Mouse (Mus musculus): ENCODE measurements around the gene Gm13271.
"Not testable (repeated sequence)": the region's sequence is repeated elsewhere in the genome, so short reads cannot be mapped to it uniquely, and the experiment has no call there.

Gm13271 gene

GRCm38 (mm10) chr4:88759610-88760268, 5.1 kb downstream of the Gm13271 start, which contains the start of gene Gm13283:
Gene Gm13283, plus strand, starts transcription at chr4:88760119.
- not testable (repeated sequence) for DNase-seq (ENCODE audit: extremely low read depth, insufficient read length, low spot score)

GRCm38 (mm10) chr4:88760431-88760830, 5.8 kb downstream of the Gm13271 start:
- not testable (repeated sequence) for DNase-seq (ENCODE audit: extremely low read depth, insufficient read length, low spot score)

- not testable (repeated sequence) for DNase-seq (ENCODE audit: extremely low read depth, insufficient read length, low spot score)
Observed at GRCm38 (mm10) chr4:88761776-88762175, 7.1 kb downstream of the Gm13271 start.

- not testable (repeated sequence) for DNase-seq (ENCODE audit: extremely low read depth, insufficient read length, low spot score)
Observed at GRCm38 (mm10) chr4:88762341-88762740, 7.7 kb downstream of the Gm13271 start.

- DNase-seq (ENCODE audit: extremely low read depth, insufficient read length, low spot score) = peak; percentile 83
Observed at GRCm38 (mm10) chr4:88763384-88764018, 8.8 kb downstream of the Gm13271 start.

- DNase-seq (ENCODE audit: extremely low read depth, insufficient read length, low spot score) = not testable (repeated sequence)
Observed at GRCm38 (mm10) chr4:88773534-88773933, 18.9 kb downstream of the Gm13271 start, which contains the start of gene Gm13290. Gene Gm13290, plus strand, starts transcription at chr4:88773834.

GRCm38 (mm10) chr4:88776622-88777021, 22.0 kb downstream of the Gm13271 start, which contains the start of gene Gm13289:
Gene Gm13289, plus strand, starts transcription at chr4:88776922.
- DNase-seq (ENCODE audit: extremely low read depth, insufficient read length, low spot score) = not testable (repeated sequence)

- DNase-seq (ENCODE audit: extremely low read depth, insufficient read length, low spot score) = not testable (repeated sequence)
Observed at GRCm38 (mm10) chr4:88779550-88779949, 24.9 kb downstream of the Gm13271 start, which contains the start of gene Gm13272. Gene Gm13272, plus strand, starts transcription at chr4:88779850.

- not testable (repeated sequence) for DNase-seq (ENCODE audit: extremely low read depth, insufficient read length, low spot score)
Observed at GRCm38 (mm10) chr4:88780320-88780719, 25.7 kb downstream of the Gm13271 start.

GRCm38 (mm10) chr4:88781831-88782230, 27.2 kb downstream of the Gm13271 start, which contains the start of gene Ifnz:
Gene Ifnz, plus strand, starts transcription at chr4:88782131.
- not testable (repeated sequence) for DNase-seq (ENCODE audit: extremely low read depth, insufficient read length, low spot score)

- DNase-seq (ENCODE audit: extremely low read depth, insufficient read length, low spot score) = not testable (repeated sequence)
Observed at GRCm38 (mm10) chr4:88782335-88782734, 27.7 kb downstream of the Gm13271 start.

- DNase-seq (ENCODE audit: extremely low read depth, insufficient read length, low spot score) = not testable (repeated sequence)
Observed at GRCm38 (mm10) chr4:88785409-88785808, 30.7 kb downstream of the Gm13271 start, which contains the start of gene Gm13276. Gene Gm13276, plus strand, starts transcription at chr4:88785709.

- DNase-seq (ENCODE audit: extremely low read depth, insufficient read length, low spot score) = not testable (repeated sequence)
Observed at GRCm38 (mm10) chr4:88788402-88788801, 33.7 kb downstream of the Gm13271 start, which contains the start of gene Gm13277. Gene Gm13277, plus strand, starts transcription at chr4:88788632.

GRCm38 (mm10) chr4:88791250-88791649, 36.6 kb downstream of the Gm13271 start, which contains the start of gene Gm13278:
Gene Gm13278, plus strand, starts transcription at chr4:88791550.
- DNase-seq (ENCODE audit: extremely low read depth, insufficient read length, low spot score) = not testable (repeated sequence)

GRCm38 (mm10) chr4:88793936-88794675, 39.4 kb downstream of the Gm13271 start, which contains the start of gene Gm13275:
Gene Gm13275, plus strand, starts transcription at chr4:88794487.
- DNase-seq (ENCODE audit: extremely low read depth, insufficient read length, low spot score) = not testable (repeated sequence)

- DNase-seq (ENCODE audit: extremely low read depth, insufficient read length, low spot score) = not testable (repeated sequence)
Observed at GRCm38 (mm10) chr4:88797097-88797496, 42.4 kb downstream of the Gm13271 start, which contains the start of gene Gm13279. Gene Gm13279, plus strand, starts transcription at chr4:88797397.

GRCm38 (mm10) chr4:88799365-88799764, 44.7 kb downstream of the Gm13271 start, which contains the start of gene Gm13285:
Gene Gm13285, plus strand, starts transcription at chr4:88799665.
- DNase-seq (ENCODE audit: extremely low read depth, insufficient read length, low spot score) = not testable (repeated sequence)

GRCm38 (mm10) chr4:88802954-88803353, 48.3 kb downstream of the Gm13271 start, which contains the start of gene Gm13287:
Gene Gm13287, plus strand, starts transcription at chr4:88803254.
- DNase-seq (ENCODE audit: extremely low read depth, insufficient read length, low spot score) = not testable (repeated sequence)

Measured in 3134 (cell line).